Mouse (Mus musculus) retina, postnatal 1 day (tissue): ENCODE measurements around the gene Smim6.
A peak's percentile ranks its signal among the peaks of the same experiment; 100 is the strongest.

Source experiments
- DNase-seq: peaks from one replicate; pipeline ENCODE4 v3.0.0-alpha.2; 2012

Smim6 gene

DNA sequence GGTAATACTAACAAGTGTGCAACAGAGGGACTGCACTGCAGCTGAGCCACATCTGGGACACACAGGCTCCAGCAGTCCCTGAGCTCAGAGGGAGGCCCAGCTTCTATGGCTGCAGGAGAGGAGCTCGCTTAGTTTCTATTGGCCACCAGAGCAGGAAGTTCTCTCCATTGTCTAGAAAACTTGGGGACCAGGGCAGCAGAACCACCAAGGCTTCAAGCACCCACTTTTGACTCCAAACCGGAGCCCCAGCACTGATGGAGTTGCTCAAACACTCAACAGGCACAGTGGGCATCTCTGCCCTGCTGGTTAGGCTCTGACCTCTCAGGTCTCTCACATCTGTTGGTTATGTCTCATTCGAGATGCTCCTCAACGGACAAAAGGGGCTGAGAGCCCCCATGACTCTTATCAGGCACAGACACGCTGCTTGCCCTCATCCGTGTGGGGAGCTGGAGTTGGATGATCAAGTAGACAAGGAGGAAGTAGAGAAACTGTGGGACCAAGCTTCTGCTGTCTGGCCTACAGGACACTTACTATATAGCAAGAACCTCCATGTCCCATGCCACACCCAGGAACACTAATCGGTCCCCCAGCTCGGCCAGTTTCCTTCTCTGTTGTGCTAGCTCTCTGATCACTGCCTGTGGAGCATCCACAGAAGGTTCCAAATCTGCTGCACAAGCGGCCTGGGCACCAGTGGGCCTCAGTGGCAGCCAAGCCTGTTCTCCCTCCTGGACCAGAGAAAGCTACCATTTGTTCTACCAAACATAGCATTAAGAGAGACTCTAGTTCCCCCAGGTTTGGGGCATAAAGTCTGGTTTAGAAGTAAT, 10.3 kb upstream of the Smim6 start:
- DNase-seq: no peak

DNA sequence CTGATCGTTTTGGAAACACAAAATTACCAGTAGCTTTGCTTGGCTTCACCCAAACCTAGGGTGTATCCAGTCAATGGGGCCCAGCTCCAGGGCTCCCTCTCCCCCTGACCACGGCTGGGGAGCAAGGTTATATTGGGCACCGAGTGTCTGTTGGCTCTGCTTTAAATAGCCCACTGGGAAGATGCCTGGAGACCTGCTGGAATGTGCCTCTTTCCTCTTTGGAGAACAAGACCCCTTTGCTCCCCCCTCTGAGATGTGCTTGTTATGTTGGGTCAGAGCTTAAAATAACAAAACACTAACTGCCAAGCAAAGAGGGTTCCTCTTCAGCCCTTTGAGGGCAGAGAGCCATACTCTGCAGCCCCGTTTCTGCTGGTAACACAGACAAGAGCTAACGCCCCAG, 9.6 kb upstream of the Smim6 start:
- DNase-seq: no peak

DNA sequence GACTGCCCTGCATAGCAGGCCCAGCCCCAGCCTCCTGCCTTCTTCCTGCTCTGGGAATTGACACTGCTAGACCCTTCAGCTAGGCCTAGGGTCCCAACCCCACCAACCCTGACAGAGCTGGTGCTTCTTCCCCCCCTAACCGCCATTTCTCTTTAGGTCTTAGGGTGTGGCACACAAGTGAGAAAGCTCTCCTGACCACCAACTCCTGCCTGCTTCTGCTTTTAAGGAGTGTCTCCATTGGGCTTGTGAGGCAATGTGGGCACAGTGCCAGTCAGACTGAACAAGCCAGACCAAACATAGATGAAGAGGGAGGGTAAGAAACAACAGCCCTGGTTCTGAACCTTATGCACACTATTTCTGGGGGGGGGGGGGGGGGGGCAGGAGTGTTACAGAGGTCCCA, 9.0 kb upstream of the Smim6 start:
- no peak for DNase-seq

DNA sequence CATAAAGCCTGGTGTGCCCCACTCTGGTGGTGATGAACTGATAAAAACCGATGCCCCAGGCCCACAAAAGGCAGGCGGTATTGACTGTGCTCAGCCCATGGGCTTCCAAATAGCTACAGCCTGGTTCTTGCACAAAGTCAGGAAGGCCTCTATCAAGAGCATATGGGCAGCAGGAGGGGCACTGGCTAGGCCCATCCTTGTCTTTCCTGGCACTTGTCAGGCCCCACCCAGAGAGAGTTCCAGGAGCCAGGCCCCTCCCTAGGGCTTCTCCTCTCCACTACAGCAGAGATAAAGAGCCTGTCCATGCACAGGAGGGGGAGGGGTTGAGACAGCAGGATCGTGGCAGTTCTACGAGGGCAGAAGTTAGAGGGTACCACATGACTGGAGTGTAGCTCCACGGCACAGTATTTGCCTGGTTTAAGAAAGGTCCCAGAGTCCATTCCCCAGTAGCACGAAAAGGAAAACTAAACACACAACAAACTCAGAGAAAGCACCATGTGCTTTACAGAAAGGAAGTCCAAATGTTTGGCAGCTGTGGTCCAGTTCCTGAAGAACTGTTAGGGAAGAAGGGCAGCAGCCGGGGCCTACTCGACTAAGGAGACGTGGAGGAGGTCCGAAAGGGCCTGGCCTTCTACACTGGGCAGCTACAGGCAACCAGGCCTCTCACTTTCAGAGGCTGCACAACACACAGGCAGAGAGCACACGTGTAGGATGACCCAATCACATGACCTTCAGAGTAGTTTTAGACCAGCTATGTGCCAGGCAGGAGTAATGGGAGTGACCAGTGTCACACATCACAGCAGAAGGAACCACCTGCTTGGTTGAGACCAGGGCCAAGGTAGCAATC, 8.2 kb upstream of the Smim6 start:
- no peak for DNase-seq

DNA sequence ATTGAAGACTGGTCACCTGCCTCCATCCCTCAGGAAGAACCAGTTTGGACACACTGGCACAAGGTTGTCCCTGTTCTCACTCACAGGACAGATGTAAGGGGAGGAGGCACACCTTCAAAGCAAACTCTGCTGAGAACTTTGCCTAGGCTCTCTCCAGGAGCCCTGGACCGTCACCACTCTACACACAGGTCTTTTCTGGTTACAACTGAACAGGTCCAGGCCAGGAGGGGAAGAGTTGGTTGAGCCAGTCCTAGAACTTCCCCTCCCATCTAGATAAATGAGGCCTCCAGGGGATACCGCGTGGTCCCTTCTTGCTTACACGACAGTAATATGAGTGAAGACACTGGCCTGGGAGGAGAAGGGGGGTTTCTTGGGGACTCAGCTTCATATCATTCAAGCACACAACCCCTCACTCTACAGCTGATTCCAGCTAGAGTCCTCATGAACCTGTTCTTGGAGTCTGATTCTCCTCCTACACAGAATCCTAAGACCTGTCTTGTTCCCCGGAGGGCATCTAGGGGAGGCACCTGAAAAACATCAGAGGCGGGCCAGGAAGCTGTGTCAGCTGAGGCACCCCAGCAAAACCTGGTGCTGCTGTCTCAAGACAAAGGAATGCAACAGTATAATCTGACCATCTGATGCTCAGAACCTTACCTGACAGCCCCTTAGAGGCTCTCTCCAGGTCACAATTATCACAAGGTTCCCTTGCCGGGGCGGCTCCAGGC, 7.4 kb upstream of the Smim6 start:
- no peak for DNase-seq

DNA sequence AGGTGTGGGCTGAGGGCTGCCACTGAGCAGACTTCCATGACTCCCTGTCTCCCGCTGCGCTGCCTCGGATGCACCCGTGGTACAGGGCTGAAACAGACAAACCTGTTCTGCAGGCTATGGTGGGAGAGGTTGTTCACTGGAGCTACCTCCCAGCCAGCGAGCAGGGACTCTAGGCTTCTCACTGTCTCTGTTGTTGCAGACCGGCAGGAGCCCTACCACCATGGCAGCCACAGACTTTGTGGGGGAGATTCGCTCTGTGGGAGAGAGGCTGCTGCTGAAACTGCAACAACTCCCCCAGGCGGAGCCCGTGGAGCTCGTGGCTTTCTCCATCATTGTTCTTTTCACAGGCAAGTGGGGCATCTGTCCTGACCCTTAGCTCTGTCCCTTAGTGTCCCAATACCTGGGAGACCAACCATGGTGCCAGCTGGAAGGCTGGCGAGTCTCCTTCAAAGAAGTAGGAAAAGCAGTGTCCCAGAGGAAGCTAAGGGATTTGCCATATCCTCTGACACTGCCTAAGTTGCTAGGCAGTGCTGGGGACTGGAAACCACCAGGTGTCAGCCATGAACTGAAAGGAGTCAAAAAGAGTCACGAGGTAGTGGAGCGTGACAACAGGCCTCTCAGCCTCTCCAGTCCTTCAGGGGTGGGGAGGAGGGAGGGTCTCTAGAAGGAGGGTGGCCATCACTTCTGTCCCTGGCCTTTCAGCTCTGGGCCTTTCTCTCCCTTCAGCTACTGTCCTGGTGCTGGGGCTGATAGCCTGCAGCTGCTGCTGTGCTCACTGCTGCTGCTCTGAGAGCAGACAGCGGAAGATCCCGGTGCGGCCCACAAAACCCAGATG, 6.6 kb upstream of the Smim6 start:
- peak; percentile 16 for DNase-seq

DNA sequence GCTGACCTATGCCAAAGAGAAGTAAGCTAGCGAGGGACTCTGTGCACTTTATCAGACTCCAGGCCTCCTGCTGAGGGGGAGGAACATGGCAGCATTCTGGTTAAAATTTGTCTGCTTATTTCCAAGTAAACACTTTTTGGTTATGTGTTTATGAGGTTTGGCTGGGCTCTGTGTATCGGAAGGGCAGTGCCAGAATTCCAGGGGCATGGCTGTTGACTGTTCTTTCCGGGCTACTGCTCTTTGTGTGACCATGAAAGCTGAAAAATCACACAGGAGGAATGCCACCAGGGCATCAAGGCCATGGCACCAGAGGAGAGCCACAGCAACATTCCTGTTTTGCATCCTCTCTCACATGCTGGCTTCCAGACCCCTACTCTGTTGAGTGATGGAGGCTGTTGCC, 5.7 kb upstream of the Smim6 start:
- no peak for DNase-seq

DNA sequence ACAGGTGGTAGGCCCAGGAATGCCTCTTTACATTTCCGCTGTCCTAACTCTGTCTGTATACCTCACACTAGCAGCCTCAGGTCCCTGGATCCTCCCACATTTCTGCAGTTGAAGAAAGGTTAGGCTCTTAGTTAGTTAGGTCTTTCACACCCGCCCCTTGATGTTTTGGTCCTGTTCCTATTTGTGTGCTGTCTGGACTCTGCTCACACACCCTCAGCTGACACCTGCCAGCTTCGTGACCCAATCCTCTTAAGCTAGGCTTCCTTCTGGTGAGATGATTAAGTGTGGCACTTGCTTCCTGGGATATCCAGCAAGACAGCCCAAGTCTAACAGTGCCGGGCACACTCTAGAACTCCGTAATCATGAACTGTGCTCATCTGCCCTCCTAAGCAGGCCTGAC, 5.3 kb upstream of the Smim6 start:
- peak; percentile 30 for DNase-seq

DNA sequence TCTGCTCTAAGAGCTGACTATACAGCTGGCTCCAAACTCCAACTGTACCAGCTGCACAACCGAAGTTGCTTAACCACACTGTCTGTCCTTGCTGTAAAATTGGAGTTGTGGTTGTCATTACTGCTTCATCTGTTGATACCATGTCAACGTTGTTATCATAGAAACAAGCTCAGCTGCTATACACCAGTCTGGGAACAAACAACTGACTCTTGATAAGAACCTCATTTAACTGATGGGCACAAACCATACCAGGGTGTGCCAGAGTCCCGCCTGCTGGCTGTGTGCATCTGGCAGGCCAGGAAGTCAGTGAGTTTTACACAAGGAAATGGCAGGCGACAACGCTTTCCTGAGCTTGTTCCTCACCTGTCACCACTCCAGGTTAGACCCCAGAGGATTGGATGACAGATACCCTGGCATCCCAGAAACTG, 669 bp upstream of the Smim6 start:
- no peak for DNase-seq

DNA sequence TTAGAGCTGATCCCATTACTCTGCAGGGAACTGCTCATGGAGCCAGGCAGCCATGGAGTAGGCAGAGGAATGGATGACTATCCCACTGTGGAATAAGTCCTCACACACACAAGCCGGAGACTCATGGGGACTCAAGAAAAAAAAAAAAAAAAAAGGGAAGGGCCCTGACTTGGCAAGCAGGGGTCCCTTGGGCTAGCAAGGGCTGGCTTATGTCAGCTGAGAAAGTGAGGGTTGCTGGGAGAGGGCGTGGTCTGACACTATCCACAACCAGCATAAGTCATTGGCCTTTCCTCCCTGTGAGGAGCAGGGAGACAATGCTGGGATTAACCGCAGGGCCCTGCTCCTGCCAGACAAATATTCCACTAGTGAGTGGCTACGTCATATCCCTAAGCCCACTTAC, 4.8 kb downstream of the Smim6 start:
- no peak for DNase-seq

DNA sequence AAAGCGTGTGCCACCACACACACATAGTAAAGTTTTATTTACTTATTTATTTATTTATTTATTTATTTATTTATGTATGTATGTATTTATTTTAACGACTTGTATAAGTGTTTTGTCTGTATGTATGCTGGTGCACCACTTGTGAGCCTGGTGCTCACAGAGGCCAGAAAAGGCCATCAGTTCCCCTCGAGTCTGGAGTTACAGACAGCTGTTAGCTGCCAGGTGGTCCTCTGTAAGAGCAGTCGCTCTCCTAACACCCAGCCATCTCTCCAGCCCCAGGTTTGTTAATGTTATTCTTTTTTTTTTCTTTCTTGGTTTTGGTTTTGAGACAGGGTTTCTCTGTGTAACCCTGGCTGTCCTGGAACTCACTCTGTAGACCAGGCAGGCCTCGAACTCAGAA, 6.8 kb downstream of the Smim6 start:
- no peak for DNase-seq

DNA sequence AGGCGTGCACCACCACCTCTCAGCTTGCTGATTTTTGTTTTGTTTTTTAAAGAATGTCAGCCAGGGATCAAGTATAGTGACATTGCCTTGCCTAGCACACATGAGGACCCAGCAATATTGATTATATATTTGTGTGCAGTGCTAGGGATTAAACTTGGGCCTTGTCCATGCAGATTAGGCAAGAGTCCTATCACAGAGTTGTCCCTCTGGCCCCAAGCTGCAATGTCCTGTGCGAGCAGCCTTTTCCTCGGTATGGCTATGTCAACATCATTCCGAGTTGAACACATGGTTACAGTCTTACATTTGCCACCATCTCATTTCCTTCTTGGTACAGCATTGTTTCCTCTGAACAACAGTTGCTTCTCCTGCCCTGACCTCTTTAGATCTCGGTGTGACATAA, 7.3 kb downstream of the Smim6 start:
- DNase-seq: no peak

DNA sequence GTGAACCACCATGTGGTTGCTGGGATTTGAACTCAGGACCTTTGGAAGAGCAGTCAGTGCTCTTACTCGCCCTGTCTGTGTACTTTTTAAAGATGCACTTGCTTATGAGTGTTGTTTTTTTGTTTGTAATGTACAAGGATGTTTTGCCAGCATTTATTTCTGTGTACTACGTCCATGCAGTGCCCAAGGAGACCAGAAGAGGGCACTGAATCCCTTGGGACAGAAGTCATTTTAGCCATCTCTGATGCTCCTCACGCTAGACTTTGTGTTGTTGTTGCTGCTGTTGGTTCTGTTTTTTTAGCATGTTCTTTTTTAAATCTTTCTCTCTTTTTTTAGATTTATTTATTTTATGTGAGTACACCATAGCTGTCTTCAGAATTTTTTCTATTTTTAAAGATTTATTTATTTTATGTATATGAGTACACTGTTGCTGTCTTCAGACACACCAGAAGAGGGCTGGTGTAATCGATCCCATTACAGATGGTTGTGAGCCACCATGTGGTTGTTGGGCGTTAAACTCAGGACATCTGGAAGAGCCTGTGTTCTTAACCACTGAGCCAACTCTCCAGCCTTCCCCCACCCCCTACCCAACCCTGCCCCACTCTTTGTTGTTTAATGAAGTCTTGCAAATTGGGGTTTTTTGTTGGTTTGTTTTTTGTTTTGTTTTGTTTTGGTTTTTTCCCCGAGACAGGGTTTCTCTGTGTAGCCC, 8.4 kb downstream of the Smim6 start:
- DNase-seq: peak; percentile 74

DNA sequence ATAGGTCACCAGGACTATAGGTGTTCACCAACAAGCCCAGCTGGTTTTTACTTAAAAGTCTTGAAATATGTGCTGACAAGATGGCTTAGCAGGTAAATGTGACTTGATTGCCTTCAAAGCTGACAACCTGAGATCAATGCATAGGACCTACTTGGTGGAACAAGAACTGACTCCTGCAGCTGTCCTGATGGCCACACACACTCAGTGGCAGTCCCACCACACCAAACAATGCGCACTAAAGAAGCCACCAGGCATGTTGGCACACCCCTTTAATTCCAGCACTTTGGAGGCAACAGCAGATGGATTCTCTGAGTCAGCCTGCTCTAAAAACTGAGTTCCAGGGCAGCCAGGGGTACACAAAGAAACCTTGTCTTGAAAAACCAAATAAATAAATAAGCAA, 10.2 kb downstream of the Smim6 start:
- DNase-seq: no peak

DNA sequence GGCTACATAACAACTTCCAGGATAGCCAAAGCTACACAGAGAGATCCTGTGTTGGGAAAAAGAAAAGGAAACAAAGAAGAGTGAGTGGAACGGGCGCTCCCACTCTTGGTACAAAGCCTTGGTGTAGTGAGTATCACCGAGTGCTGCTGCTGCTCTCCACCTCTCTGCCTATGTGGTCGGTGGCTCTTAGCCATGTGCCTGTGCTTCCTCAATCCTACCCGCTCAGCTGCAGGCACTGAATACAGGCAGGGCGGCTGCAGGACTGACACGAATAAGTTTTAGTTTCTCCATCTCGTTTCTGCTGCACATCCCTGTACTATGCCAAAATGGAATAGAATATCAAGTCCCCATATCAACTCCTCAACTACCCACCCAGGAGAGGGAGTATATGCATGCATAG, 17.2 kb downstream of the Smim6 start:
- DNase-seq: no peak

DNA sequence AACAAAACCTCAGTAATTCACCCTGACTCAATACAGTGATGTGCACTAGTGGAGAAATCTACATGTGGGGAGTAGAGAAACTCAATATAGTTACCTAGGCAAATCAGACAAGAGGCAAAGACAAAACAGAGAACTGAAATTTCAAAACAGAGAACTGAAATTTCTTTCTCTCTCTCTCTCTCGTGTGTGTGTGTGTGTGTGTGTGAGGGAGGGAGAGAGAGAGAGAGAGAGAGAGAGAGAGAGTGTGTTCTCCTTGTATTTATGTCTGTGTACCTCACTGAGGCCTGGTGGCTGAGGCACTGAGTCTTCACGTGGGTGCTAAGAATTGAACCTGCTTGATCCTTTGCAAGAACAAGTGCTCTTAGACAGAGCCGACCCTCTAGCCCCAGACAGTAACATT, 18.0 kb downstream of the Smim6 start:
- no peak for DNase-seq

DNA sequence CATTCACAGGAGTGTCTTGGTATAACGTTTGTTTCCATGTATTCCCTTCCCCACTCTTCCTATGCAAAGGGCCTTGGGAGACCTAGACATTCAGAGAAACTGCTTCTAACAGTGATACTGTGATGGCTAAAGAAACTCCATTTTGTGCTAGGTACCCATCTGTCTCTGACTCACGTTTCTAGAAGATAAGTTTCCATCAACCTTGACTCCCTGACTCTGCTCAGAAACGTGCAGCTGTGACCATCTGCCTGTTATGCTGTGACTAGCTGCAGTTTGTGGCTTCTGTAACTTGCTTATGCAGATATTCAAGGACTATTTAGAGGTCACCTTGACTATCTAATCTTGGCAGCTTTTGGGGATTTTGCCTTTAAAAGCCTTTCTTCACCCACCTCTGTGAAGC, 19.4 kb downstream of the Smim6 start:
- no peak for DNase-seq

DNA sequence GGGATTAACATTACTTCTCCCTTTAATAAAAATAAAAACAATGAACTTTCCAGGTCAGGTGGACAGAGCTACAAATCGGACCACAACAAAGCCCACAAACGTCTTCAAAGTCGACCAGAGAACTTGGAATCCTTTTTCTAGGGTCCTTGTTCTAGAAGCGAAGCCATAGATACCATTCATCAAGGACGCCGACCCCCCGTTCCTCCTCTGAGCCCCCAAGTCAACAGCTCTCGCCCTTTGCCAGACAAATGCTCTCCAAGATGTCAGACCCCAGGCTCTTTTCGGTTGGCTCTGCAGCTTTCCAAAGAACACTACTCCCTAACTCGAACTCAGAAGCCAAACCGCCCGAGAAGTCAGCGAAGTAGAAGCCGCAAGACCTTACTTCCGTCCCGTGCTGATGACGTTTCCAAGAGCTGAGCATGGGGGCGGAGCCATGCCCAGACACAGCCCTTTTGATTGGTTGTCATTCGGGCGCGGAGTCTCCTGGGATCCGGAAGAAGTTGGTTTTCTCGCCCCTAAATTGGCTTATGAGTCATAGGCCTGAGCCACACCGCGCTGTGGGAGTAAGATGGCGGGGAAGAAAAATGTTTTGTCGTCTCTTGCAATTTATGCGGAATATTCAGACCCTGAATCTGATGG, 21.4 kb downstream of the Smim6 start, which contains the start of the genes Sap30bp and Recql5:
TSS of gene Sap30bp (plus strand) at position 175 of the 639 bp plus-strand sequence.
TSS of gene Recql5 (minus strand) at position 370 of the 639 bp plus-strand sequence.
- peak; percentile 99 for DNase-seq

DNA sequence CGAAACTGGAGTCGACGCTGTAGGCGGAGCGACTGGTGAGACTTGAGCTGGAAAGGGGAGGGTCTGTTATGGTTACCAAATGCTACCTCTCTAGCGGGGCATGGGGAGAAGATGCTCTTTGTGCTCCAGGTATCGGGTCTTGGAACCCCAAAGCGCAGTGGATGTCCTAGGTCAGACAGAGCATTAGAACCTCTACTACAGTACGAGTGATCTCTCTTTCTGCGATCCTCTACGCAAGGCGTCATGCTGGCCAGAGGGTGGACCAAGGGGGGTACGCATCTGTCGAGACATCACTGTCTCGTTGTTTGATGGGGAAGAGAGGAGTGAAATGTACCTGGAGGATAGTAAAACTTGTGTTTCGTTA, 21.9 kb downstream of the Smim6 start:
- DNase-seq: no peak

DNA sequence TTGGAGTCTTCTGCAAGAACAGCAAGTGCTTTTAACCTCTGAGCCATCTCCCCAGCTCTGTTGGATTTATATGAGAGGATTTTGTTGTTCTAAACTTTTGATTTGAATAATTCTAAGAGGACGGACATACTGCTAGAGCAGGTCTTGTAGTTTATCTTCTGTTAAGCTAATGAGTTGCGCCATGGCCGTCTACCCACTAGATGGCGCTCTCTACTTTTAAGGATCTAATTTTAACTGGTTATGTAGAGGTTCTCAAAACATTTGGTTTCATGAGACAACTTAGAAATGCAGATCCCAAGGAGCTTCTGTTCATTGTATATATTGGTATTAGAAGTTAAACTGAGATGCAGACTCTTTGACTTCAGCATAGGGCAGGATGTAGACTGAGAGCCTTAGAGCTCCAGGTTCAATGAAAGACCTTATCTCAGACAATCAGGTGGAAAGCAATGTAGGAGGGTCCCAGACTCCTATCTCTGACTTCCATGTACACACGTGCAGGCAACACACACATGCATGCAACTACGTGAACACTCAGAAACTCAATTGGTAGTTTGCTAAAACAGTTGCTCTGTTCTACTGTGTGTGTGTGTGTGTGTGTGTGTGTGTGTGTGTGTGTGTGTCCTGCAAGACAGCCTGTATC, 28.0 kb downstream of the Smim6 start:
- DNase-seq: peak; percentile 77

DNA sequence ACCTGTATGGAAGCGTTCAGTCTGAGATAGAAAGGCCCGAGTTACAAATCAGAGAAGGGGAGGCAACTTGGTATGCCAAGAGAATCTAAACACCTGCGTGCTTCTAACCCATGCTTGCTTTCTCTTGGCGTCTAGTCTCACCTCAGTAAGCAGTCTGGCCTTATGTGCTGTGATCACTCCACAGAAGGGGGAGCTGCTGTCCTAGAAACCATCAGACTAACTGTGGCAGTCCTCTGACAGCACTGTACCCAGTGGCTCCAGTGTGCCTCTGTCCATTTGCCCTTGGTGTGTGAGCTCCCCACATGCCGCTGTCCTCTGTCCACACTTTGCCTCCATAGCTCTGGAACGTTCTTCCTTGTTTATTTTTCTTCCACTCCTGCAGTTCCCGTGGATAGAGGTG, 30.2 kb downstream of the Smim6 start:
- DNase-seq: no peak
